Mouse (Mus musculus): ENCODE measurements around the gene Mpped1. TPM values are rescaled to one million over a fixed set of nuclear protein-coding genes. Genes with fewer than 3 reads are reported as not detected.

The Mpped1 gene
- polyA plus RNA-seq (2012; rRNA removed; ENCODE audit: low replicate concordance), result not detected in 2 replicates

GRCm38 (mm10) chr15:83779387-83779786, at the start of gene Mpped1:
Mpped1 (plus strand) TSS chr15:83779467.

Other genes starting within 250 kb of the Mpped1 start
- 1,037 and 1,538 TPM in 2 replicates for gene Tspo, start 215.9 kb upstream of the Mpped1 start, polyA plus RNA-seq (2012; rRNA removed; ENCODE audit: low replicate concordance)
- gene Mcat, start 215.7 kb upstream of the Mpped1 start, polyA plus RNA-seq (2012; rRNA removed; ENCODE audit: low replicate concordance), result 34.7 and 49.8 TPM in 2 replicates
- 26.0 and 35.1 TPM in 2 replicates for gene Ttll12, start 184.3 kb upstream of the Mpped1 start, polyA plus RNA-seq (2012; rRNA removed; ENCODE audit: low replicate concordance)
- 3.3 and 4.4 TPM in 2 replicates for gene Scube1, start 54.4 kb upstream of the Mpped1 start, polyA plus RNA-seq (2012; rRNA removed; ENCODE audit: low replicate concordance)

Data from mammary gland, adult 2 months (tissue).